Mouse (Mus musculus) liver, postnatal 0 days (tissue): ENCODE data around the gene Smyd5. TPM values are rescaled to one million over a fixed set of nuclear protein-coding genes. Genes with fewer than 3 reads are reported as not detected.

Experiments used
- ATAC-seq: fragments of 200-750 bp; cut with Nextera tagmentation; 2 replicates; pipeline ENCODE4 v1.8.0; 2017; ENCODE audit warnings: mild to moderate bottlenecking, moderate library complexity
- DNase-seq: peaks from one replicate; pipeline ENCODE4 v3.0.0-alpha.2; 2016
- H3K27ac ChIP-seq: fragments of 300-500 bp; sonication (generic); 2 replicates; pipeline ENCODE4 v1.5.1; 2014; ENCODE audit warnings: antibody characterized with exemption, moderate library complexity, mild to moderate bottlenecking, low read depth
- H3K27me3 ChIP-seq: fragments of 300-500 bp; sonication (generic); 2 replicates; pipeline ENCODE4 v1.6.1; 2014; ENCODE audit warnings: low read length, control low read depth, mixed read lengths; ENCODE audit not compliant: insufficient read depth
- H3K36me3 ChIP-seq: fragments of 300-500 bp; sonication (generic); replicated peaks from 2 replicates; pipeline ENCODE4 v1.6.1; 2014; ENCODE audit warnings: mild to moderate bottlenecking, control low read depth, low read length, moderate library complexity, mixed read lengths; ENCODE audit not compliant: insufficient read depth
- H3K4me1 ChIP-seq: fragments of 300-500 bp; sonication (generic); 2 replicates; pipeline ENCODE4 v1.6.1; 2014; ENCODE audit warnings: antibody characterized with exemption, mild to moderate bottlenecking, control low read depth; ENCODE audit not compliant: insufficient read depth
- H3K4me2 ChIP-seq: fragments of 300-500 bp; sonication (generic); 2 replicates; pipeline ENCODE4 v1.6.1; 2014; ENCODE audit warnings: low read depth, mild to moderate bottlenecking, low read length, moderate library complexity, mixed read lengths
- H3K4me3 ChIP-seq: fragments of 300-500 bp; sonication (generic); 2 replicates; pipeline ENCODE4 v1.5.1; 2014; ENCODE audit warnings: low read depth, low read length
- H3K9ac ChIP-seq: fragments of 300-500 bp; sonication (generic); replicated peaks from 2 replicates; pipeline ENCODE4 v1.6.1; 2014; ENCODE audit warnings: mild to moderate bottlenecking, moderate library complexity
- H3K9me3 ChIP-seq: fragments of 300-500 bp; sonication (generic); 2 replicates; pipeline ENCODE4 v1.6.1; 2016; ENCODE audit warnings: mild to moderate bottlenecking, control low read depth, low read length, mixed read lengths
- CTCF ChIP-seq: sonication (generic); IDR thresholded peaks from 2 replicates; pipeline ENCODE4 v1.5.1; 2016; ENCODE audit warnings: antibody characterized with exemption, low read depth
- EP300 ChIP-seq: IDR thresholded peaks from 2 replicates; pipeline ENCODE4 v1.6.1; 2016; ENCODE audit warnings: antibody characterized with exemption, low read depth, mild to moderate bottlenecking
- WGBS: fragments of 180-500 bp; shearing (Covaris S2); extraction: QIAGEN DNeasy Blood & Tissue Kit; methylation state at CpG from one replicate; pipeline ENCODE4 v1.1.7; 2014; ENCODE audit not compliant: insufficient replicate concordance; 5-methylcytosine and 5-hydroxymethylcytosine counted together
- polyA plus RNA-seq: library from polyadenylated mRNA; unstranded; fragments of >200 nt; fragmentation: Nextera tagmentation; extraction: Ambion mirVana; gene quantifications from 2 replicates; pipeline ENCODE4 v1.2.1, GENCODE M21; 2015

Smyd5 gene
- polyA plus RNA-seq, 1 experiment from 2014 or later: 11.3 TPM

- ATAC-seq: no peak
Measured at GRCm38 (mm10) chr6:85423836-85424379, 7.9 kb upstream of the Smyd5 start, which contains the start of gene Noto. TSS of gene Noto (plus strand) at chr6:85423886.

GRCm38 (mm10) chr6:85431274-85431841, 431 bp upstream of the Smyd5 start:
- H3K4me1 ChIP-seq: peaks cover 17% of the 10 kb centered on the region
- no peaks in the 10 kb centered on the region for H3K36me3 ChIP-seq
- H3K27me3 ChIP-seq: no peaks in the 10 kb centered on the region
- no peak for DNase-seq
- H3K27ac ChIP-seq: no peak overlapping the region
- 50% methylated on average over 8 of the region's 8 CpGs for WGBS
- peak overlapping the region; percentile 58; the same call in 1 of the 2 replicates for H3K9ac ChIP-seq
- no peak for TF ChIP-seq EP300
- TF ChIP-seq CTCF: no peak
- no peaks in the 10 kb centered on the region for H3K9me3 ChIP-seq
- H3K4me2 ChIP-seq: peak overlapping the region; percentile 82
- no peak; the same call in 1 of the 2 replicates for ATAC-seq
- H3K4me3 ChIP-seq: peak overlapping the region; percentile 66

More at GRCm38 (mm10) chr6:85423836-85424379, 7.9 kb upstream of the Smyd5 start, which contains the start of gene Noto:
- TF ChIP-seq CTCF (no peak), EP300 (no peak)
- peaks cover 13% of the 10 kb centered on the region for H3K27me3 ChIP-seq
- H3K4me1 ChIP-seq: no peaks in the 10 kb centered on the region
- H3K4me3 ChIP-seq: no peak within 1 kb of the TSS
- no peaks in the 10 kb centered on the region for H3K9me3 ChIP-seq
- DNase-seq: no peak
- no peak within 1 kb of the TSS for H3K9ac ChIP-seq
- H3K36me3 ChIP-seq: no peaks in the 10 kb centered on the region
- no peak within 1 kb of the TSS for H3K27ac ChIP-seq
- 0 out of 2 replicates have a peak within 1 kb of the TSS, but pooled peaks have one; percentile 18 for H3K4me2 ChIP-seq
- 22% methylated on average over 28 of the region's 28 CpGs for WGBS

- no peaks in the 10 kb centered on the region for H3K9me3 ChIP-seq
- no peak for ATAC-seq
- peaks cover 17% of the 10 kb centered on the region for H3K4me1 ChIP-seq
- DNase-seq: no peak
- no peak overlapping the region for H3K9ac ChIP-seq
- no peak for TF ChIP-seq EP300
- no peak for TF ChIP-seq CTCF
- H3K36me3 ChIP-seq: peaks cover 3% of the 10 kb centered on the region; the same call in 1 of the 2 replicates
- H3K4me2 ChIP-seq: peak overlapping the region; percentile 1; the same call in 1 of the 2 replicates
- 50% methylated on average over 5 of the region's 5 CpGs for WGBS
- H3K27ac ChIP-seq: peak overlapping the region; percentile 71
- H3K27me3 ChIP-seq: no peaks in the 10 kb centered on the region
- H3K4me3 ChIP-seq: peak overlapping the region; percentile 5; the same call in 1 of the 2 replicates
Measured at GRCm38 (mm10) chr6:85433865-85434264, 2.1 kb downstream of the Smyd5 start.

DNA sequence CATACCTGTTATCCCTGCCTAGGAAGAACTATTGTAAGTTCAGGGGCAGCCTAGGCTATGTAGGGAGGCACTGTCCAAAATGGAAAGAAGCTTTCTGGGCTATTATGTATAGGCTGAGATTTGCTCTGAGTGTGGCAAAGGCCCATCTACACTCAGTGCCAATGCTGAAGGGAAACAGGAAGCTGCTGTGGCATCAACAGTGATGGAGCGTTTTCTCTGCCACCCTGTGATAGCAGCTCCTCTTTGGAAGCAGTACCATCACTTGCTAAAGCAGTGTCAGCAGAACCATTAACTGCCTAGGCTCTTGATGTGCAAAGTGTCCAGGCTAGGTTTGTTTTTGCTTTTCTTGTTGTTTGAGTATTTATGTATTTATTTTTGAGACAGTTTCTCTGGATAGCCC, 4.4 kb downstream of the Smyd5 start:
- no peak for TF ChIP-seq CTCF
- no peak for TF ChIP-seq EP300
- Histone ChIP-seq H3K9me3 (no peaks in the 10 kb centered on the region), H3K4me2 (no peak overlapping the region), H3K36me3 (peaks cover 11% of the 10 kb centered on the region), H3K27ac (no peak overlapping the region), H3K9ac (no peak overlapping the region), H3K27me3 (no peaks in the 10 kb centered on the region), H3K4me1 (peaks cover 17% of the 10 kb centered on the region), H3K4me3 (no peak overlapping the region)
- ATAC-seq: no peak
- 53% methylated on average over 1 of the region's 1 CpGs for WGBS
- DNase-seq: no peak

GRCm38 (mm10) chr6:85436631-85437030, 4.8 kb downstream of the Smyd5 start:
- TF ChIP-seq CTCF (no peak), EP300 (no peak)
- H3K9me3 ChIP-seq: no peaks in the 10 kb centered on the region
- H3K4me3 ChIP-seq: no peak overlapping the region
- no peak overlapping the region for H3K27ac ChIP-seq
- no peak overlapping the region for H3K4me2 ChIP-seq
- H3K27me3 ChIP-seq: no peaks in the 10 kb centered on the region
- H3K9ac ChIP-seq: no peak overlapping the region
- WGBS: 81% methylated on average over 5 of the region's 6 CpGs
- no peak for ATAC-seq
- H3K36me3 ChIP-seq: peaks cover 11% of the 10 kb centered on the region
- DNase-seq: no peak
- peaks cover 13% of the 10 kb centered on the region for H3K4me1 ChIP-seq

DNA sequence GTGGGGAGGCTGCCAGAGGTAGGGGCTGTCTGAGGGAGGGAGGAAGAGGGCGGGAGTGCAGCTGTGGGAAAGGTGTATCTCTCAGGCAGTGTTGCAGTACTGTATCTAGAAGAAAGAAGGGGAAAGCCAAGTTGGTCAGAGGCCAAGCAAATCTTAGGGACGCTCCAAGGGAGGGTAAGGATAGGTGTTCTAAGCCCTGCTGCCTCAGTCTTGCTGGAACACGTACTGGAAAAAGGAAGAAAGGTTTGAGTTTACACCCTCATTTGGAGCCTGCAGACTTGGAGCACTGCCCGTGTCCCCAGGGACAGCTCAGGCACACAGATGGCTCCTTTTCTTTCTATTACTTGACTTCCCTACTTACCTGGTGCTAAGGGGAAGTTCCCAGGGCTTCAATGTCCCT, 9.4 kb downstream of the Smyd5 start:
- Histone ChIP-seq H3K9me3 (no peaks in the 10 kb centered on the region), H3K4me3 (no peak overlapping the region), H3K36me3 (peaks cover 25% of the 10 kb centered on the region), H3K9ac (no peak overlapping the region), H3K27me3 (no peaks in the 10 kb centered on the region), H3K4me1 (no peaks in the 10 kb centered on the region), H3K4me2 (no peak overlapping the region), H3K27ac (no peak overlapping the region)
- ATAC-seq: no peak
- DNase-seq: no peak
- TF ChIP-seq EP300: no peak
- no peak for TF ChIP-seq CTCF
- WGBS: 74% methylated on average over 4 of the region's 4 CpGs
